Mouse (Mus musculus) megakaryocyte-erythroid progenitor cell, adult 5-6 weeks (primary cell): ENCODE data around the gene Slc22a8. TPM values are rescaled to one million over a fixed set of nuclear protein-coding genes. Genes with fewer than 3 reads are reported as not detected.
A peak's percentile ranks its signal among the peaks of the same experiment; 100 is the strongest.

ENCODE experiments used
- ATAC-seq: replicated peaks from 2 replicates; pipeline ENCODE4 v1.8.0; 2016; ENCODE audit warnings: mild to moderate bottlenecking, inconsistent platforms; ENCODE audit not compliant: severe bottlenecking, poor library complexity, low FRiP score, low TSS enrichment
- total RNA-seq, 2 experiments: library from RNA; stranded (forward) in 1 of 2; stranded (reverse) in 1 of 2; fragments of 200-1000, 215-1000 nt in 1 of 2; fragments of >200 nt in 1 of 2; fragmentation: Nextera tagmentation in 1 of 2; gene quantifications; 2 replicates each; pipeline ENCODE4 v1.2.3; 2014 to 2017

Slc22a8 gene
- not detected in 2 replicates for total RNA-seq (2014; fragmentation: Nextera tagmentation)
- total RNA-seq (2017): not detected in 2 replicates

GRCm38 (mm10) chr19:8590954-8591353, at the start of gene Slc22a8:
Gene Slc22a8 (plus strand): TSS chr19:8591254.
- no peak for ATAC-seq

GRCm38 (mm10) chr19:8558897-8559296, 32.2 kb upstream of the Slc22a8 start:
- no peak for ATAC-seq

- no peak for ATAC-seq
Measured at GRCm38 (mm10) chr19:8564021-8564420, 27.0 kb upstream of the Slc22a8 start.

GRCm38 (mm10) chr19:8564469-8564868, 26.6 kb upstream of the Slc22a8 start:
- ATAC-seq: no peak

GRCm38 (mm10) chr19:8565262-8565661, 25.8 kb upstream of the Slc22a8 start:
- ATAC-seq: no peak

GRCm38 (mm10) chr19:8565985-8566384, 25.1 kb upstream of the Slc22a8 start:
- ATAC-seq: no peak

GRCm38 (mm10) chr19:8567104-8567880, 23.8 kb upstream of the Slc22a8 start:
- 0 out of 2 replicates have a peak, but pooled peaks have one; percentile 51 for ATAC-seq

GRCm38 (mm10) chr19:8569453-8569863, 21.6 kb upstream of the Slc22a8 start:
- ATAC-seq: peak; percentile 18; the same call in 1 of the 2 replicates

GRCm38 (mm10) chr19:8570341-8571040, 20.6 kb upstream of the Slc22a8 start:
- no peak for ATAC-seq

- no peak for ATAC-seq
Measured at GRCm38 (mm10) chr19:8571746-8572145, 19.3 kb upstream of the Slc22a8 start.

- peak; percentile 73 for ATAC-seq
Measured at GRCm38 (mm10) chr19:8572485-8572884, 18.6 kb upstream of the Slc22a8 start.

GRCm38 (mm10) chr19:8577432-8577831, 13.6 kb upstream of the Slc22a8 start:
- ATAC-seq: no peak

GRCm38 (mm10) chr19:8578293-8578969, 12.6 kb upstream of the Slc22a8 start:
- ATAC-seq: peak; percentile 68; the same call in 1 of the 2 replicates

- ATAC-seq: no peak
Measured at GRCm38 (mm10) chr19:8578970-8579342, 12.1 kb upstream of the Slc22a8 start.

GRCm38 (mm10) chr19:8585298-8585697, 5.8 kb upstream of the Slc22a8 start:
- no peak for ATAC-seq

- no peak for ATAC-seq
Measured at GRCm38 (mm10) chr19:8585899-8586298, 5.2 kb upstream of the Slc22a8 start.

- ATAC-seq: no peak
Measured at GRCm38 (mm10) chr19:8586350-8586749, 4.7 kb upstream of the Slc22a8 start.

GRCm38 (mm10) chr19:8587315-8587714, 3.7 kb upstream of the Slc22a8 start:
- no peak for ATAC-seq

GRCm38 (mm10) chr19:8592155-8592554, 1.1 kb downstream of the Slc22a8 start:
- ATAC-seq: peak; percentile 79

GRCm38 (mm10) chr19:8592873-8593408, 1.9 kb downstream of the Slc22a8 start:
- no peak for ATAC-seq
